Mouse (Mus musculus) 3T3-L1 (cell line): Measurements from ENCODE around the gene Clec2g.
A peak's percentile ranks its signal among the peaks of the same experiment; 100 is the strongest.
"Not testable (repeated sequence)": the region's sequence is repeated elsewhere in the genome, so short reads cannot be mapped to it uniquely, and the experiment has no call there.

Experiments
- DNase-seq: peaks from one replicate; pipeline ENCODE4 v3.0.0-alpha.2; 2015; ENCODE audit warnings: low read depth, low spot score

The Clec2g gene

DNA sequence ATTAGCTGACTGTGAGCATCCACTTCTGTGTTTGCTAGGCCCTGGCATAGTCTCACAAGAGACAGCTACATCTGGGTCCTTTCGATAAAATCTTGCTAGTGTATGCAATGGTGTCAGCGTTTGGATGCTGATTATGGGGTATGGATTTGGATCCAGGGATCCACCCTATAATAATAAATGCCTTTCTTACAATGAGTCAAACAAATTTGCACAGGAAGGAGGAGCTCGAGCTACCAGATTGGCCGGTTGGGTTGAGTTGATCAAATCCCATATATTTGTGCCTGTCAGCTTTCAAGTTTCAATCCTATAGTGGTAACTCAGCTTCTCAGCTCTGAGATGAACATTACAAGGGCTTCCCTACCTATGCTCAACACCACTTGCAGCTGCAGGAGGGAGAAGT is at the start of gene Clec2g:
Gene Clec2g (plus strand): TSS at position 301 of the 400 bp plus-strand sequence.
- DNase-seq = not testable (repeated sequence)

DNA sequence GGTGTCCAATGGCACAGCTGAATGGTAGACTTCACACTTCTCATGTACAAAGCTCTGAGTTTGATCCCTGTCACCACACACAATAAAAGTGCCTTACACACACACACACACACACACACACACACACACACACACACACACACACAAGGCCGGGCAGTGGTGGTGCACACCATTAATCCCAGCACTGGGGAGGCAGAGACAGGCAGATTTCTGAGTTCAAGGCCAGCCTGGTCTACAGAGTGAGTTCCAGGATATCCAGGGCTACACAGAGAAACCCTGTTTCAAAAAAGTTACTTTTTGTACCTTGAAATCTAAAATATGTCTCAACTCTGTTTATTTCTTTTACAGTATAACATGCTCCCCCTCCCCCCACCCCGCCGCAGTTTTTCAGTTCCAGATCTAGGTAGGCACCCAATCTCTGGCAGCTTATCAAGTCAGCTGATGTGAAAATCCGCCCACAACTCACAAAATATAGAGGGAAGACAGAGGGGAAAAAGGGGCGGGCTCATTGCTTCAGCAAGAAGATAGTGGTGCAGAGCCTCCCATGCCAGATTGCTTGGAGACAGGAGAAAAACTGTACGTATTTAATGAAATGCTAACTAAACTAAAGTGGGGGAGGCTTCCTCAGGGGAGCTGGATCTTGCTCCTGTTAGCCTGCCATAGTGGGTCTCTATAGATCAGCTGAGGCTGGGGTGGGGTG is 46.9 kb upstream of the Clec2g start, which contains the start of gene Clec2i:
Gene Clec2i (plus strand): TSS at position 498 of the 700 bp plus-strand sequence.
- not testable (repeated sequence) for DNase-seq

DNA sequence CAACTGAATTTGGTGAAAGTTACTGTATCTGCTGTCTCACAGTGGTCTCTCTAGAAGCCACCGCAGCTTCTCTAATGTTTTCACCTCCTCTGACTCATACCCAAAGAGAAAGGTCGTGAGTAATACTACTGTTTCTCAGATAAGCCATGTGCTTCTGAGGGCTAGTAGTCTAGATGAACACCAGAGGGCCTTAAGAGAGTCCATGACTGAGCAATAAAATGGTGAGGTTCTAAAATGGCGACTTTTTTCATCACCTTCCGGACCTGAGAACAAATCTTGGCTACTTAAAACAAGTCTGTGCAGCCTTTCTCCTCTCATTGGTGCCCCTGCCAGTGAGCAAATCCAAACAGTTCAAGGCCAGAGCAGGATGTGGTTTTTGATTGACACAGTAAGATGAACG is 45.3 kb upstream of the Clec2g start:
- DNase-seq = peak; percentile 64

DNA sequence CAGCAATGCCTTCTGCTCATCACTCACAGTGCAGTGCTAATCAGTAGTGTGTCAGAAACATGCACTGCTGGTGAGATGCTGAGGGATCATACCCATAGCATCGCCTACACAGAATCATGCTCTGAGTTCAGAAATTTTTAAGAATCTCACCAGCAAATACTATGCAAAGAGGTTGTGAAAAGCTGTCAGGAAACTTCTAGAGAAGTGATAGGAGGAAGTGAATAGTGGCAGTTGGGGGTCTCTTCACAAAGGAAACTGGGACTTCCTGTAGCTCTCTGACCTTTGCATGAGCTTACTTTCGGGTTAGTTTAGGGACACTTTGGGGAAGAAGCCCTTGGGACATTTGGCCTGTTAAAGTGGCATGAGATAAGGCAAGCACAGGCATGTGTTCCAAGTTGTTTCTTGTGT is 43.2 kb upstream of the Clec2g start, which contains the start of gene BC035044:
Gene BC035044 (minus strand): TSS at position 179 of the 408 bp plus-strand sequence.
- no peak for DNase-seq

DNA sequence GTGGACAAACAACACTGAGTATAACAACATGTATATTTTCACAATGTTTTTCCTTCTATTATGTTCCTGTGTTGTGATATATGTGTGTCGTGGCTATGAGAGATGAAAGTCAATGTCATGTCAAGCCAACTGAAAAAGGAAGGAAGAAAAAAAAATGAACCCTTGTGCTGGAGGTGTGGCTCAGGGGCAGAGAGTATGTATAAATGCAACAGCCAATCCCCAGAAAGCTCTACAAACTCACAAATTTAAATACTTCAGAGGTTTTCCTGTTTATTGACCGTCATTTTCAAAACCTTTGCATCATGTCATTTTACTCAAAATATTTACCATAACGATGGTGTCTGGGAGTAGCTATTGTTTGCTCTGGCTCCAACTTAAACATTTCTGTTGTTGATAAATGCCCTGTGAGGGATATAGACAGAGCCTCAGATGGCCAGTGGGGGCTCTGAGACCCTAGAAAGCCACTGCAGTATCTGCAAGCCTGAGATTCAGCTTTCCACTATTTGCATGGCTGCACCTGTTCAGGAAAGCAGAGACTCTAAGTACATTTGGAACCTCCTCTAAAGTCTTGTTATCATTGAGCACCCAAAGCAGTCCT is 38.7 kb upstream of the Clec2g start:
- DNase-seq = no peak

DNA sequence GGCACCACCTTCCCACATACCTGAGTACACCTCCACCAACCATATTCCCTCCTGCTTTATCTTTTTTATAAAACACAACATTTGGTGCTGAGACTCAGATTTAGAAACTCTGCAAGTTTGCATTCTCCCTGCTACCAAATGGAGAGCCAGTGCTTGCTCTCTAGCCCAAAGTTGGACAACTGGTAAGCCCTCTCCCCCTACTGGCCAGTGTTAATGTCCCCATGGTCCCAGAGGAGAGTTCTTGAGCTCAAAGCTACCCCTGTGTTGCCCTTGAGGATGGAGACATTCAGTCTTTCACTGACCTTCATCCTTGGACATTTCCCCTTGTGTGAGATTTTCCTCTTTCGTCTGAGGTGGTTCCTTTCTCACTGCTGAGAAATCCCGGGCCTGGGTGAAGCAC is 34.1 kb upstream of the Clec2g start:
- DNase-seq = no peak

DNA sequence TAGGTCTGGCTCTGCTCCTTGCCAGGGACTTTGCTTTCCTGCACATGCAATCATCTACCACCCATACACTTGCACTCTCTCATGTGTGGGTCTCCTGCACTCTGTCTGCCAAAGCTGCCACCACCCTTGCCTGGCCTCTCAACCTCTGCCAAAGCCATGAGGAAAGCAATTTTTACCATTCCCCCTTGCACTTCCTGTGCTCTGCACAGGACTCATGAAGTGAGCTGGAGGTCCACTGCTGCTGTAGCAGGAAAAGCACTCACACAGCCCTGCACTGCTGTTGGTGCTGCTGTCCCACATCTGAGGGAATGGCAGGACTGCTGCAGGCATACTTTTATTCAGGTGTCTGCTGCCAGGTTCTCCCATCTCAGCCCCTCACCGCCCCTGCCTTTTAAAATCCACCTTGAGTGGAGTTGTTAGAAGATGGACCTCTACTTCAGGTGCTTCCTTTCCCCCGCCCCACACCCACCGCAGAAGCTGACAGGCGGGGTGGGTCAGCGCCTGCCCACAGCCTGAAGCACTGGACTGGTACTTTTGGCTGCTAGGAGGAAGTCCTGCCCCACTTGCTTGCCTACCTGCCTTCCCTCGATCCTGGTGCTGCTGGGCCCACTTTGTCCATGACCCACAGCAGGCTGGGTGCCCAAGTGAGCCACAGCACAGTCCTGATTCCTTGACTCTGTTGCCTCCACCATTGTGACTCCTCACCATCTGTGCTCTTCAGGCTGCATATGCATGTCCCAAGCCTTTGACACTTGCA is 33.2 kb upstream of the Clec2g start:
- not testable (repeated sequence) for DNase-seq

DNA sequence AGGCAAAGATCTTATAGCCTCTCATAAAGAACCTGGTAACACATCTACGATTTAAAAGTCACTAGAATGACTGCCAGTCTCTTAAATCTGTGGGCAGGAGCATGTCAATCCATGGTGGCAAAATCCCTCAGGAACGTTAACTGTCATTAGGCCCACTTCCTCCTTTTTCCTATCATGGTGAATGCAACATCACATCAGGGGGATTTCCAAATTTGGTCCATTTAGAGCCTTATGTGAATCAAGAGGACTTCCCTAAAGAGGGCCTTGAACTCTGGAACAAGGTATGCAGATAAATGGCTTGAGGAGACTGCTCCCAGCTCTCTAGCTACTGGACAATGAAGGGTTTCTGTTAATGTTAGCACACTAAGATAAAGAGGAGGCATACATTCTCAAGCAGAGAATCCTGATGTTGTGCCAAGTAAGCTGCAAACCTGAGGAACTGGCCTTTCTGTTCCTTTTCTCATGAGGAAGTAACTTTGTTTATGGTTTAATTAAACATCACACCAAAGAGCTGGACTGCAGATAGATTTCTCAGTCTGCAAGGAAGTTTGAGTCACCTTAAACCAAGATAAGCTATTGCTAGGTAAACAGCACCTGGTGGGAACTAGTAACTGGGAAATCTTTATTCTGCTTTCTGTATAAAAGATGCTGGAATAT is 20.5 kb upstream of the Clec2g start:
- no peak for DNase-seq

DNA sequence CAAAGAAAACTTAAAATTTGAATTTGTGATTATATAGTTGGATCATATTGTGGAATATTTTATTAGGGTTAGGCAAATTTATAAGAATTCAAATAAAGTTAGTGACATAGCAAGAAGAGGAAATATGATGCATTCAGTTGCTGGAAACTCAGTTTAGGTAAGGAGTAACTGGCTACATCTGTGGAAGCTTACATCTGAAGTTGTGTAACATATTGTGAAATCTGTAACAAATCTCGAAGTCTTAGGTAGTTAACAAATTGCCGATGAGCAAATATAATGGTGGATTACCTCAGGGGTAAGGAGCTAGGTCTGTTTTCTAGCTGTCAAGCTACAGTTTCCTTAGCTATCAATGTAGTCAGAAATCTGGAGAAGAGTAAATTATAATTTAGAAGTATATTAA is 16.9 kb upstream of the Clec2g start:
- DNase-seq = no peak

DNA sequence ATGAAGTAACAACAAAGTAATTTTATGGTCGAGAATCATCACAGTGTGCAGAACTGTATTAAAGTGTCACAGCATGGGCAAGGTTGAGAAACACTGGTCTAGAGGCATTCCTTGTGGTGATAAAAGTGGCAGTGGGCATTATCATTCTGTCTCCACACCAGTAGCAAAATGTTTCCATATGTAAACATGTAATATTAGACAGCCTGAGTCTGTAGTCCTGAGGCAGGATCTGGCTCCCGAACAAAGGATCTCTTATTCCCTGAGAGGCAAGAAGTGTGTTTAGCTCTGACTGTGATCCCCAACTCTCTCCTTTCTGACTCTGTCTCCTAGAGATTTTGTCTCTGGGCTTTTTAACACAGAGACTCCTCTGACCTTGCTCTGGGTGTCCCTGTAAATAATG is 1.1 kb upstream of the Clec2g start:
- peak; percentile 9 for DNase-seq

DNA sequence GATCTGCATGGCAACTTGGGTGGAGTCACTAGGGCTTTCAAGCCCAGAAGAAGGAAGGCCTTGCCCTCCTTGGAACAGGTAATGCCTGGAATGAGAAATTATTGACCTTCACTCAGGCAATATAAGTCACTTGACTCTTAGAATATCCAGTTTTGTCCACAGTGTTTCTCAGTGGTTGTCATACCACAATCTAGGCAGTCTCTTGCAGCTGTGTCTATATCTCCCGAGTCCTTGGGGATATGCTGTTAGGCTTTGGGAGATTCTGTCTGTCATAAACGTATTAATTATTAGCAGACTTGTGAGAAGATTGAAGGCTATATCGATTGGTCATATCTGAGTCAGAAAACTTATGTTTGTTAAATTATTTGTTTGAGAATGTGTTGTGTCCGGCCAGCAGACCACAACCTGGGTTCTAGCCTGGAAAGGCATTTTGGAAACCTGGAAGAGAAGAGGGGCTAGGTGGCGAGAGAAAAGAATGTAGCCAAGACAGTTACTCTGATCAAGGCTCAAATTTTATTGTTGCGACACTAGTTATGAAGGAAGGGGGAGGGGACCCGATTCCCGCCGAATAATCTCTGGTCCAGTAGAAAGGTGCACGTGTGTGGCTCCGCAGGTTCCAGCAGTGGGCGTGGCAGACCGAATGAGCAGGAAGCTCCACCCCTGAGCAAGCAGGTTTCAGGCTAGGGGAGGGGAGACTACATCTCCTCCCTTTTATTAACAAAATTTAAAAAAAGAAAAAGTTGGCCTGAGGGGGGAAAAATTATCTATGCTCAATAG is 1.9 kb downstream of the Clec2g start:
- not testable (repeated sequence) for DNase-seq

DNA sequence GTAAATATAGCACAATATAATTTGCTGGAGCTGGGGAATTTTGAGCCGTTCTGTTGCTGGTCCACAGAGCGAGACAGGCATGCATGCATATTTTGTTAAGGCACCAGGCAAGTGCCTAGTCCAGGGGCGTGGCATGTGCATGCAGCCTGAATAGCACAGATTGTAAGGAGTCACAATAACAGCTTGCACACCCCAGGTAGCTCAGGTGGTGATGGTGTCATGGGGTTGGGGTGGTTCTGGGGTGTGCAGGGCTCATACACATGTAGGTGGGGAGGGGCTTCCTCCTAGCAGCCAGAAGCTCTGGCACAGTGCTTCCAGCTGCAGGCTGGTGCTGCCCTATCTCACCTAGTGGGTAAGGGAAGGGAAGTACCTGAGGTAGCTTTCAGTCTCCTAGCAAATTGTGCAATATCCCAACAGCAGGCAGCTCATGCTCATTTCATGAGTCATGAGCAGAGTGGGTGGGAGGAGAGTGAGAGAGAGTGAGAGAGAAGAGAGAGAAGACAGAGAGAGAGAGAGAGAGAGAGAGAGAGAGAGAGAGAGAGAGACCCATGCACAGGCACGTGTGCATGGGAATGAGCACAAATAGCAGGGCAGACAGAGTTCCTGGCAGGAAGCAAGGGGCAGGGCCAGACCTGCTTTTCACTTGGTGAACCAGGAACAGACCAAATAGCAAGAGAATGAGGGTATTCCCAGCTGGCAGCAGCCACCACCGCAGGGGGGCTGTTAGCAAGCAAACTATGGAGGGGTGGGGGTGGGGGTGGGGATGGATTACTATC is 7.7 kb downstream of the Clec2g start:
- peak; percentile 27 for DNase-seq

DNA sequence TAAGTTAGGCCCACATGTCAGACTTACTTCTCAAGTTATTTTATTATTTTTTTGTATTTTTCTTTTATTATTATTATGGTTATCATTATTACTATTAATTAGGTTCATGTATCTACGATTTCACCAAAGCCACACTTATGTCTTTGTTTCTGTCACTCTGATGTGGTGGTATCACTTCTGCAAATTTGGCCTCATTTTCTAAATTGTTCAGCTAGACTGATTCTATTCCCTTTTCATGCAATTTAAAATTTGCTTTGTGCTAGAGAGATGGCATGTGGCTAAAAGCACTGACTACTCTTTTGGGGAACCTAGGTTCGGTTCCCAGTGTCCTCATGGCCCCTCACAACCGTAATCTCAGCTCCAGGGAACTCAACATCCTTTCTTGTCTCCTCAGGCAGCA is 11.4 kb downstream of the Clec2g start:
- no peak for DNase-seq

DNA sequence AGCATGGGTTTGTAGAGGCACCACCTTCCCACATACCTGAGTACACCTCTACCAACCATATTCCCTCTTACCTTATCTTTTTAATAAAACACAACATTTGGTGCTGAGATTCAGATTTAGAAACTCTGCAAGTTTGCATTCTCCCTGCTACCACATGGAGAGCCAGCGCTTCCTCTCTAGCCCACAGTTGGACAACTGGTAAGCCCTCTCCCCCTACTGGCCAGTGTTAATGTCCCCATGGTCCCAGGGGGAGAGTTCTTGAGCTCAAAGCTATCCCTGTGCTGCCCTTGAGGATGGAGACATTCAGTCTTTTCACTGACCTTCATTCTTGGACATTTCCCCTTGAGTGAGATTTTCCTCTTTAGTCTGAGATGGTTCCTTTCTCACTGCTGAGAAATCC is 26.9 kb downstream of the Clec2g start:
- no peak for DNase-seq

DNA sequence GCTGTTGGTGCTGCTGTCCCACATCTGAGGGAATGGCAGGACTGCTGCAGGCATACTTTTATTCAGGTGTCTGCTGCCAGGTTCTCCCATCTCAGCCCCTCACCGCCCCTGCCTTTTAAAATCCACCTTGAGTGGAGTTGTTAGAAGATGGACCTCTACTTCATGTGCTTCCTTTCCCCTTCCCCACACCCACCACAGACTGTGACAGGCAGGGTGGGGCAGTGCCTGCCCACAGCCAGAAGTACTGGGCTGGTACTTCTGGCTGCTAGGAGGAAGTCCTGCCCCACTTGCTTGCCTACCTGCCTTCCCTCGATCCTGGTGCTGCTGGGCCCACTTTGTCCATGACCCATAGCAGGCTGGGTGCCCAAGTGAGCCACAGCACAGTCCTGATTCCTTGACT is 27.9 kb downstream of the Clec2g start:
- DNase-seq = not testable (repeated sequence)

DNA sequence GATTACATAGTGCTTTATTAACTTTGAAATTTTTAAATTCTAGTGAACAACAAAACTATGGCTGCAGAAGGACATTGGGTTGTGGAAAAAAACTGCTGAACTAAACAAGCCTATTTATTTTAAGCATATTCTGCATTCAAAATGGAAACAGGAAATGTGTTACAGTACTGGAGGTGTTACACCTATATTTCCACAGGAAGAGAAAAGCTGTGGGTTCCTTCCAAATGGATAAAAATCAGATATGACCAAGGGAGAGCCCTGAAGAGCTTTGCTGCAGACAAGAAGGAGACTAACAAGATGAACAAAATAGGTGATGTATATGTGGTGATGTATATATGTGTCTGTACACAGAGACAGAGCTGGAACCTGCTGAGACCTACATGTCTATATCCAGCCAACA is 30.3 kb downstream of the Clec2g start:
- DNase-seq = no peak

DNA sequence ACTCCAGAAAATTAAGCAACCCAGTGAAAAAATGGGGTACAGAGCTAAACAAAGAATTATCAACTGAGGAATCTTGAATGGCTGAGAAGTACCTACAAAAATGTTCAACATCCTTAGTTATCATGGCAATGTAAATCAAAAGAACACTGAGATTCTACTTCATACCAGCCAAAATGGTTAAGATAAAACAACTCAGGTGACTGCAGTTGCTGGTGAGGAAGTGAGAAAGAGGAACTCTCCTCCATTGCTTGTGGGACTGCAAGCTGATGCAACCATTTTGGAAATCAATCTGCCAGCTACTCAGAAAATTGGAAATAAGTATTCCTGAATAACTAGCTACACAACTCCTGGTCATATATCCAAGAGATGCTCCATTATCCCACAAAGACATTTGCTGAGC is 34.3 kb downstream of the Clec2g start:
- DNase-seq = no peak

DNA sequence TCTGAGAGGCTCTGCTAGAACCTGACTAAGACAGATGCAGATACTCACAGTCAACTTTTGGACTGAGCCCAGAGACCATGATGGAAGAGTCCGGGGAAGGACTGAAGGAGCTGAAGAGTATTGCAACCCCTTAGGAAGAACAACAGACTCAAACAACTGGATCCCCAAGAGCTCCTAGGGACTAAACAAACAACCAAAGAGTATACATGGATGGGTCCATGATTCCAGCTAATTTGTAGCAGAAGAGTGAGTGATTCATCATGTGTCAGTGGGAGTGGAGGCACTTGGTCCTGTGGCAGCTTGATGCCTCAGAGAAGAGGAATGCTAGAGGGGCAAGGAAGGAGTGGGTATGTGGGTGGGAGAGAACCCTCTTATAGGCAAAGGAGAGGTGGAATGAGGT is 35.6 kb downstream of the Clec2g start:
- peak; percentile 71 for DNase-seq

DNA sequence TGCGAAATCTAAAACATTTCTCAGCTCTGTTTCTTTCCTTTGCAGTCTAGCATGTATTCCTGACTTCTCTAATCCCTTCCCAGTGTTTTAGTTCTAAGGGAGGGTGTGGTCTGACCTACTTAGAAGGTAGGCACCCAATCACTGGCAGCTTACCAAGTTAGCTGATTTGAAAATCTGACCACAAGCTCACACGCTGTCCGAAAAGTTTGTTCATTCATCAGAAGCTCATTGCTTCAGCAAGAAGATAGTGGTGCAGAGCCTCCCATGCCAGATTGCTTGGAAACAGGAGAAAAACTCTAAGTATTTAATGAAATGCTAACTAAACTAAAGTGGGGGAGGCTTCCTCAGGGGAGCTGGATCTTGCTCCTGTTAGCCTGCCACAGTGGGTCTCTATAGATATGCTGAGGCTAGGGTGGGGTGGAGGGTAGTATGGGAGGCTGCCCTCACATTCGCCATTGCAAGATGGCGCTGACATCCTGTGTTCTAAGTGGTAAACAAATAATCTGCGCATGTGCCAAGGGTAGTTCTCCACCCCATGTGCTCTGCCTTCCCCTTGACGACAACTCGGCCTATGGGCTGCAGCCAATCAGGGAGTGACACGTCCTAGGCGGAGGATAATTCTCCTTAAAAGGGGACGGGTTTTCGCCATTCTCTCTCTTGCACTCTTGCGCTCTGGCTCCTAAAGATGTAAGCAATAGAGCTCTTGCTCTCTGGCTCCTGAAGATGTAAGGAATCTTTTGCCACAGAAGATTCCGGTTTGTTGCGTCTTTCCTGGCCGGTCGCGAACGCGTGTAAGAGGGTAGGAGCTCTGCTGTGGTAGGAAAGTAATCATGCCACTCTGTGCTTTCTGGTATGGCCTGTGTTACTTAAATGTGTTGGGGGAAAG is 36.6 kb downstream of the Clec2g start:
- peak; percentile 17 for DNase-seq
